Mouse (Mus musculus) megakaryocyte, embryonic 14.5 days (primary cell): ENCODE measurements around the gene Ceacam11.

Experiments
- FLI1 ChIP-seq: IDR thresholded peaks from 2 replicates; pipeline ENCODE4 v1.6.1; 2012; ENCODE audit warnings: low read length, inconsistent platforms, mixed read lengths
- GATA1 ChIP-seq: IDR thresholded peaks from 3 replicates; pipeline ENCODE4 v1.6.1; 2012; ENCODE audit warnings: mixed read lengths, low read length, inconsistent platforms, borderline replicate concordance

- TF ChIP-seq GATA1 (no peak), FLI1 (no peak)
These were observed at the start of gene Ceacam11 for GRCm38 (mm10) chr7:17971824-17972223.
